Mouse (Mus musculus) ES-Bruce4 (cell line): ENCODE results near the gene G430095P16Rik.

Experiments used
- CTCF ChIP-seq: IDR thresholded peaks from one replicate; pipeline ENCODE4 v1.8.1; 2011; ENCODE audit warnings: low read depth, low read length
- EP300 ChIP-seq: IDR thresholded peaks from 2 replicates; pipeline ENCODE4 v1.6.1; 2011; ENCODE audit warnings: low read depth, low read length; ENCODE audit not compliant: insufficient read depth
- POLR2A ChIP-seq: IDR thresholded peaks from one replicate; pipeline ENCODE4 v1.8.1; 2011; ENCODE audit warnings: low read length; ENCODE audit not compliant: insufficient read depth

- TF ChIP-seq CTCF (no peak), POLR2A (no peak), EP300 (no peak)
These were observed 10.7 kb upstream of the G430095P16Rik start for GRCm38 (mm10) chr8:84711933-84712758.
